Mouse (Mus musculus) layer of hippocampus, adult 18-20 months (tissue): ENCODE results near the gene Paox. TPM values are rescaled to one million over a fixed set of nuclear protein-coding genes. Genes with fewer than 3 reads are reported as not detected.

ENCODE experiments used
- DNase-seq, 2 experiments: peaks; one replicate each; pipeline ENCODE4 v3.0.0; 2022; ENCODE audit warnings: low spot score in 2 of 2
- total RNA-seq, 2 experiments: library from RNA; stranded (reverse); gene quantifications; 2 replicates each; pipeline ENCODE4 v1.2.3; 2021

The Paox gene
- total RNA-seq, 2 experiments from 2014 or later, result 4.7 to 5.2 TPM

DNA sequence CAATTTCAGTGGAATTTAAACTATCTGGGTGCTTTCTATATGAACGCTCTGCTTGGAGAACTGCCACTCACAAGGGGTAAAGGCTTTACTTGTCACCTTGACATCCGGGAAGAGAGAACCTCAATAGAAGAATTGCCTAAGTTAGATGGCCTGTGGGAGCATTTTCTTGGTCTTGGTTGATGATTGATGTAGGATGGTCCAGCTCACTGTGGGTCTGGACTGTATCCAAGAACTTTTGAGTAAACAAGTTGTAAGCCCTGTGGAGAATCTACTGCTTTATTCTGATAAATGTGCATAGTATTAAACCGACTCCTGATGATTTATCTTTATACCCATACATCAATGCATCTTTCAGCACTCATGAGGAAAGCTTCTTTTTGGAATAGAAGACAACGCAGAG lies 53.8 kb downstream of the Paox start:
- DNase-seq, result no peak

- DNase-seq, result no peak
These were observed 55.3 kb downstream of the Paox start for GRCm38 (mm10) chr7:140170863-140171262.

DNA sequence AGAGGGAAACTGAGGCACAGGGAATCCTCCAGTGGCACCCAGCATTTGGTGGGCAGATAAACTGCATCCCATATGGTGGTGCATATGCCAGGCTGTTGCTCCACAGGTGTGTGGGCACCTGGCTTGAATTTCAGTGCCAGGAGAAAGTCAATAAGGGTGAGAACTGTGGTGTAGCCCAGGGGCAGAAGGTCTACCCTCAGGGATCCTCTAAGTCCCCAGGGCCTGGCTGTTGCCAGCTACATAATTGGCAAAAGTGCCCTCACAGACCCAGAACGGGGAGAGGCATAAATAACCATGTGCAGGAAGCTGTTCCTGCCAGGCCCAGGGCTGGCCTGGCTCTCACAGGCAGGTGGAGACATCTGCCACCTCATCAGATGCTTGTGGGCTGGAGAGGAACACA lies 57.3 kb downstream of the Paox start, which contains the start of gene Olfr523:
Olfr523 (plus strand) TSS at position 282 of the 400 bp plus-strand sequence.
- no peak for DNase-seq

DNA sequence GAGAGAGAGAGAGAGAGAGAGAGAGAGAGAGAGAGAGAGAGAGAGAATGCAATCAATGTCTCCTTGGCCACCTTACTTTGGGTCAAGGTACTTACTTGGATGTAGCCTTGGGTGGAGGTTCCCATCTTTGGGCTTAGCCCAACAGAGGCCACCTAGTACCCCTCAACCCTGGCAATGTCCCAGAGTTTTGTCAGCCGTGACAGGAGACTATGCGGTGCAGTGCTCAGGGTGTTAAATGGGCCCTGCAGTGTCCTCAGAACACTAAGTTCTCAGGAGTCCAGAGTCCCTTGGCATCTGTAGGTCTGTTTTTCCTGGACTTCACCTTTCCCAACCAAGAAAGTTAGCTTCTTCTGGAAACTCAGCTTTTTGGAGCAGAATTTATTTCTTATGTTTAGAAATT lies 63.6 kb downstream of the Paox start:
- no peak for DNase-seq

GRCm38 (mm10) chr7:140180692-140181091 lies 65.1 kb downstream of the Paox start:
- no peak for DNase-seq

GRCm38 (mm10) chr7:140184206-140184605 lies 68.6 kb downstream of the Paox start:
- no peak for DNase-seq

Other genes with a start within 250 kb of the Paox start
- 10 to 100 TPM; 84.7 to 86.2 TPM for gene Kndc1, start 221.1 kb upstream of the Paox start, total RNA-seq
- gene Utf1, start 172.0 kb upstream of the Paox start, total RNA-seq, result not detected
- 1 to 10 TPM in 1 of 2 experiments, under 1 TPM in 1; 0.99 to 1.5 TPM for gene 6430531B16Rik, start 137.0 kb upstream of the Paox start, total RNA-seq
- gene Adam8, start 123.2 kb upstream of the Paox start, total RNA-seq, result 1 to 10 TPM; 3.2 to 4.7 TPM
- gene Zfp511, start 79.4 kb upstream of the Paox start, total RNA-seq, result 10 to 100 TPM; 23.8 to 24.2 TPM
- gene Tubgcp2, start 79.1 kb upstream of the Paox start, total RNA-seq, result 10 to 100 TPM; 34.1 to 35.4 TPM
- gene Msx3, start 66.7 kb upstream of the Paox start, total RNA-seq, result under 1 TPM in 1 of 2 experiments, not detected in 1; 0.15 TPM
- gene Caly, start 33.3 kb upstream of the Paox start, total RNA-seq, result 100 to 1,000 TPM; 269 to 293 TPM
- gene Prap1, start 22.4 kb upstream of the Paox start, total RNA-seq, result not detected
- gene Fuom, start 13.4 kb upstream of the Paox start, total RNA-seq, result 10 to 100 TPM; 41.7 to 43.4 TPM
- 10 to 100 TPM; 63.7 to 66.6 TPM for gene Echs1, start 677 bp downstream of the Paox start, total RNA-seq
- 10 to 100 TPM; 20.9 to 27.8 TPM for gene Mtg1, start 21.8 kb downstream of the Paox start, total RNA-seq
- gene Sprn, start 39.1 kb downstream of the Paox start, total RNA-seq, result 100 to 1,000 TPM; 151 to 156 TPM
- not detected for gene Olfr522, start 49.0 kb downstream of the Paox start, total RNA-seq
- gene Olfr523, start 57.4 kb downstream of the Paox start, total RNA-seq, result under 1 TPM in 1 of 2 experiments, not detected in 1; 0.10 TPM
- not detected for gene Olfr524, start 90.2 kb downstream of the Paox start, total RNA-seq
- under 1 TPM; 0.57 to 0.76 TPM for gene Cd163l1, start 102.5 kb downstream of the Paox start, total RNA-seq
- under 1 TPM in 1 of 2 experiments, not detected in 1; 0.27 TPM for gene 5830411N06Rik, start 131.5 kb downstream of the Paox start, total RNA-seq
- not detected for gene Olfr525, start 205.1 kb downstream of the Paox start, total RNA-seq
- gene Olfr527, start 218.2 kb downstream of the Paox start, total RNA-seq, result not detected
- not detected for gene Olfr60, start 245.9 kb downstream of the Paox start, total RNA-seq